Mouse (Mus musculus): ENCODE data around the gene Bcar1. TPM values are rescaled to one million over a fixed set of nuclear protein-coding genes. Genes with fewer than 3 reads are reported as not detected.

Gene Bcar1
- polyA plus RNA-seq, 1 experiment from 2014 or later = 9.9 TPM

DNA sequence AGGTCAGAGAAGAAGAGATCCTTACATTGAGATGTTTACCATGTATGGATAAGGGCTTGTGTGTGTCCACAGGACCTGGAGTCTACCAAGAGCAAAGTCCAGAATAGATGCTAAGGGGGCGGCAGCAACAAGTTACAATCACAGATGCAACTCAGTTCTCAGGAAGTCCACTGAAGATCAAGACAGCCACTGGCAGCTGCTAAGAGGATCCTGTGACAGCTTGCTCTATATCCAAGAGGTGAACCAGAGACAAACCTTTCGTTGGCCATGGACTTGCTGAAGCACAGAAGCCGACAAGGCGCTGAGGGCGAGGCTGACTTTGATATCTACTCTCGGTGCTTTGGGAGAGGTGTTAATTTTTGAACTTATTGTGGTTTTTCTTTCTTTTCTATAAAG is 28.0 kb upstream of the Bcar1 start:
- Histone ChIP-seq H3K4me3 (ENCODE audit: low read depth, low read length) (no peak overlapping the region), H3K9ac (replicated peaks) (no peak overlapping the region), H3K27me3 (ENCODE audit: insufficient read depth, low read length) (no peaks in the 10 kb centered on the region), H3K27ac (ENCODE audit: low read depth) (no peak overlapping the region), H3K9me3 (ENCODE audit: low read length) (no peaks in the 10 kb centered on the region), H3K4me1 (ENCODE audit: insufficient read depth) (no peaks in the 10 kb centered on the region), H3K4me2 (ENCODE audit: low read depth, low read length) (no peak overlapping the region), H3K36me3 (replicated peaks; ENCODE audit: insufficient read depth, low read length) (peaks cover 17% of the 10 kb centered on the region; the same call in 1 of the 2 replicates)
- DNase-seq (no peak), ATAC-seq (no peak)
- no peak for TF ChIP-seq CTCF (IDR thresholded peaks at IDR 0.05; ENCODE audit: low read depth)
- no peak for TF ChIP-seq EP300 (IDR thresholded peaks at IDR 0.05; ENCODE audit: low read depth)
- 84% methylated on average over 6 of the region's 6 CpGs for WGBS (ENCODE audit: insufficient replicate concordance)

DNA sequence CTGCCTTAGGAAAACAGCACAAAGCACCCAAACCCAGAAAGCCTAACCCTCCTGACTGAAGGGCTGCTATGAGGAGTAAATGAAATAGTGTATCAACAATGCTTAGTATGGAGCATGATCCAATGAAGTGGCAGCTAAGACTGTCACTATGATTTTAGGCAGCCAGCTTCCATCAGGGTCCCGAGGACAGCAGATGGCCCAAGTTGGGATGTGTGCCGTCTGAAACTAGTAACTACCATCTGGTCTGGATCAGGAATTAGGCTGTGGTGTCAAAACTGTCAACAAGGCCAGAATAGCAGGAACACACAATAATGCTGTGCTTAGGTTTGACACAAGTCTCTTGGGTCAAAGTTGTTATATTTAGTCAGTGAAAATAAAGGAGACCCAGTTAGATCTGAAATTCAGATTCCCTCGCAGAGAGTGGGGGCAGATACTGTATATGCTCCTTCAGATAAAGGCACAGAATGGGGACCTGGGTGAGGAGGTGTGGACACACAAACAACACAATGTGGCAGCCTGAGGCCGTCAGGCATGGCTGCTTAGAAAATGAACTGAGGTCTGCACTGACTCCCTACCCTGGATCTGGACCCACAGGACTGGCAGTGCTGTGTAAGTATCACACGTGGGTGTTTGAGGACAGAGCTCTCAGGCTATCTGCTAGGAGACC is 27.5 kb upstream of the Bcar1 start:
- H3K36me3 ChIP-seq (replicated peaks; ENCODE audit: insufficient read depth, low read length) = peaks cover 17% of the 10 kb centered on the region; the same call in 1 of the 2 replicates
- TF ChIP-seq EP300 (IDR thresholded peaks at IDR 0.05; ENCODE audit: low read depth) = no peak
- TF ChIP-seq CTCF (IDR thresholded peaks at IDR 0.05; ENCODE audit: low read depth) = no peak
- H3K9ac ChIP-seq (replicated peaks) = no peak overlapping the region
- DNase-seq (no peak), ATAC-seq (no peak)
- no peaks in the 10 kb centered on the region for H3K9me3 ChIP-seq (ENCODE audit: low read length)
- H3K27me3 ChIP-seq (ENCODE audit: insufficient read depth, low read length) = no peaks in the 10 kb centered on the region
- no peak overlapping the region for H3K4me3 ChIP-seq (ENCODE audit: low read depth, low read length)
- no peak overlapping the region for H3K4me2 ChIP-seq (ENCODE audit: low read depth, low read length)
- no peak overlapping the region for H3K27ac ChIP-seq (ENCODE audit: low read depth)
- 80% methylated on average over 5 of the region's 5 CpGs for WGBS (ENCODE audit: insufficient replicate concordance)
- H3K4me1 ChIP-seq (ENCODE audit: insufficient read depth) = no peaks in the 10 kb centered on the region

DNA sequence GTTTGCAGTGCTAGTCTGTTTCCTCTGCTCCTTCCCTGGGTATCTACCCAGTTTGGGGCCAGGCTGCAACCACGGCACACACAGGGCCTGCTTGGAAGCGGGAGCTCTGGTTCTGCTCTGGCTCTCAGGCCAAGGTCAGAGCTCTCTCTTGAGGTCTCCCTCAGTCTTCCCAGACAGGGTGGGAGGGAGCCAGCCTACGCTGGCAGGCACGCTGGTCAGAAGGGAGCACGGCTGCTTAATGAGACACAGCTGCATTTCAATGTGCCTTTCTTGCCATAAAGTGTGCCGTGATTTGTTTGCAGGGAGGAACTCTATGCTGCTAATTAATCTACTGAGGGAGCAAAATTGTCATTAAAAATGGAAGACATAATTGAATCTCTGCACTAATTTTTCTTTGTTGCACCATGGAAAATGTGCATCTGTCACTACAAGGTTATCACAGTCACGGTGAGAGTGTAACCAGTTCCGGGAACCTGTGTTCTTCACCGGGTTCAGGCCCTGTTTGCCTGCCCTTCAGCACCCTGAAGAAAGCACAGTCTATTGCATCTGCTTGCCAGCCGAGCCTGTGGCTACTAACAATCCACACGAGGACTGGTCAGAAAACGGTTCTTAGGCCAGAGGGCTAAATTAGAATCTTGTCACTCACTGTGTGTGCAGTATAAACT is 26.3 kb upstream of the Bcar1 start:
- no peak overlapping the region for H3K27ac ChIP-seq (ENCODE audit: low read depth)
- no peak for ATAC-seq
- no peak for TF ChIP-seq EP300 (IDR thresholded peaks at IDR 0.05; ENCODE audit: low read depth)
- TF ChIP-seq CTCF (IDR thresholded peaks at IDR 0.05; ENCODE audit: low read depth) = no peak
- no peak for DNase-seq
- no peak overlapping the region for H3K4me3 ChIP-seq (ENCODE audit: low read depth, low read length)
- WGBS (ENCODE audit: insufficient replicate concordance) = 83% methylated on average over 12 of the region's 12 CpGs
- H3K9me3 ChIP-seq (ENCODE audit: low read length) = no peaks in the 10 kb centered on the region
- H3K4me1 ChIP-seq (ENCODE audit: insufficient read depth) = no peaks in the 10 kb centered on the region
- no peak overlapping the region for H3K9ac ChIP-seq (replicated peaks)
- H3K27me3 ChIP-seq (ENCODE audit: insufficient read depth, low read length) = no peaks in the 10 kb centered on the region
- peaks cover 16% of the 10 kb centered on the region; the same call in 1 of the 2 replicates for H3K36me3 ChIP-seq (replicated peaks; ENCODE audit: insufficient read depth, low read length)
- H3K4me2 ChIP-seq (ENCODE audit: low read depth, low read length) = no peak overlapping the region

DNA sequence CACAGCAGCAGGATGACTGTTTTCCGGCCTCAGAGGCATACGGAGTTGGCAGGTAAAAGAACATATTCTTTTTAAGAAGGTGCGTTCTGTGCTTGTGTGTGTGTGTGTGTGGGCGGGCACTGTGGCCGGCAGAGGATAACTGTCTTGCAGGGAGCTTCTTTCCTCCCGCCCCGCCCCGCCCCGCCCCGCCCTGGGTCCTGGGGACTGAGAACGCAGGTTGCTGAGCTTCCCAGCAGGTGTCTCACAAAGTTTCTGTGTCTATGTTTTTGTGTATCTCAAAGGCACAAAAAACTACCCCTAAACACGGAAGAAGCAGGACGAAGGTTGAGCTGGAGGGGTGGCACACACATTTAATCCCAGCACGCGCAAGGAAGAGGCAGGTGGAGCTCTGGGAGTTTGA is 25.7 kb upstream of the Bcar1 start:
- WGBS (ENCODE audit: insufficient replicate concordance) = 72% methylated on average over 15 of the region's 15 CpGs
- H3K4me1 ChIP-seq (ENCODE audit: insufficient read depth) = no peaks in the 10 kb centered on the region
- H3K4me3 ChIP-seq (ENCODE audit: low read depth, low read length) = no peak overlapping the region
- DNase-seq (no peak), ATAC-seq (no peak)
- H3K27ac ChIP-seq (ENCODE audit: low read depth) = no peak overlapping the region
- no peak overlapping the region for H3K9ac ChIP-seq (replicated peaks)
- H3K36me3 ChIP-seq (replicated peaks; ENCODE audit: insufficient read depth, low read length) = peaks cover 13% of the 10 kb centered on the region; the same call in 1 of the 2 replicates
- no peaks in the 10 kb centered on the region for H3K27me3 ChIP-seq (ENCODE audit: insufficient read depth, low read length)
- TF ChIP-seq EP300 (IDR thresholded peaks at IDR 0.05; ENCODE audit: low read depth) = no peak
- TF ChIP-seq CTCF (IDR thresholded peaks at IDR 0.05; ENCODE audit: low read depth) = no peak
- no peaks in the 10 kb centered on the region for H3K9me3 ChIP-seq (ENCODE audit: low read length)
- no peak overlapping the region for H3K4me2 ChIP-seq (ENCODE audit: low read depth, low read length)

DNA sequence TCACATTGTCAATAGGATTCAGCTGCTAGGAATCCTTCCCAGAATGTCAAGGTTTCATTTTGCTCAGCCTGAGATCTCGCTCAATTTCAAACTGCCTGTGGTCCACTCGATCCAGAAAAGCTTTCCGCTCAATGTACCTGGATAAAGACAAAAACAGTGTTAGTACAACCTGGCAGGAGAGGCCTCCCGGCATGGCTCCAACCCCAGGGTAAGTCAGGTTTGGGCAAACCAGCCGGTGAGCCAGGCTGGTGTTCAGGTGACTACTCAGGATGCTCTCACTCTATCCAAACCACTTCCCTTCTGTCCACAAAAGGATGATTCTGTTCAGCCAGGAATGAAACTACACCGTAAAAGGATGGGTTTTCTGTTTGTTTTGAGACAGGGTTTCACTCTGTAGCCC is 25.0 kb upstream of the Bcar1 start:
- DNase-seq (no peak), ATAC-seq (no peak)
- H3K27me3 ChIP-seq (ENCODE audit: insufficient read depth, low read length) = no peaks in the 10 kb centered on the region
- H3K27ac ChIP-seq (ENCODE audit: low read depth) = no peak overlapping the region
- no peak overlapping the region for H3K9ac ChIP-seq (replicated peaks)
- H3K36me3 ChIP-seq (replicated peaks; ENCODE audit: insufficient read depth, low read length) = peaks cover 13% of the 10 kb centered on the region; the same call in 1 of the 2 replicates
- 86% methylated on average over 6 of the region's 6 CpGs for WGBS (ENCODE audit: insufficient replicate concordance)
- no peaks in the 10 kb centered on the region for H3K4me1 ChIP-seq (ENCODE audit: insufficient read depth)
- H3K4me3 ChIP-seq (ENCODE audit: low read depth, low read length) = no peak overlapping the region
- no peak for TF ChIP-seq CTCF (IDR thresholded peaks at IDR 0.05; ENCODE audit: low read depth)
- no peak for TF ChIP-seq EP300 (IDR thresholded peaks at IDR 0.05; ENCODE audit: low read depth)
- no peaks in the 10 kb centered on the region for H3K9me3 ChIP-seq (ENCODE audit: low read length)
- H3K4me2 ChIP-seq (ENCODE audit: low read depth, low read length) = no peak overlapping the region

DNA sequence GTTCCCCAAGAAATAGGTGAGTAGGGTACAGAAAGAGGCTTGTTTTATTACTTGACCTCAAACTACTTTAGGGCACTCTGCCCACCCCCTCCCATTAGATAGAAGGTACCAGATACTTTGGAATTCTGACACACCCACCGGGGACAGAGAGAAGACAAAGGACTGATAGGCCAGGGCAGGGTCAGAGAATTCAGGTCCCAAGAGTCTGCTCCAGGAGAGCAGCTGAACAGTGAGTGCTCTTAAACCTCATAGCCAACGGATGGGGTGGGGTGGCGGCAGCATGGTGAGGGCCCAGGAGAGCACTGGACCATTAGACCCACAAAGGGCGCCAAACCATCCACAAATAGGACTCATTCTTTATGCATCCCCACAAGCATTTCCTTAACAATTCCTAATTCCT is 22.0 kb upstream of the Bcar1 start:
- ATAC-seq (no peak), DNase-seq (no peak)
- Histone ChIP-seq H3K4me2 (ENCODE audit: low read depth, low read length) (no peak overlapping the region), H3K4me1 (ENCODE audit: insufficient read depth) (no peaks in the 10 kb centered on the region), H3K27me3 (ENCODE audit: insufficient read depth, low read length) (no peaks in the 10 kb centered on the region), H3K9ac (replicated peaks) (no peak overlapping the region), H3K36me3 (replicated peaks; ENCODE audit: insufficient read depth, low read length) (peaks cover 7% of the 10 kb centered on the region; the same call in 1 of the 2 replicates), H3K27ac (ENCODE audit: low read depth) (no peak overlapping the region), H3K9me3 (ENCODE audit: low read length) (no peaks in the 10 kb centered on the region), H3K4me3 (ENCODE audit: low read depth, low read length) (no peak overlapping the region)
- WGBS (ENCODE audit: insufficient replicate concordance) = 84% methylated on average over 4 of the region's 4 CpGs
- no peak for TF ChIP-seq EP300 (IDR thresholded peaks at IDR 0.05; ENCODE audit: low read depth)
- TF ChIP-seq CTCF (IDR thresholded peaks at IDR 0.05; ENCODE audit: low read depth) = no peak
